9 mouse cellular contexts compared by ENCODE assay signal in the genomic region with DNA sequence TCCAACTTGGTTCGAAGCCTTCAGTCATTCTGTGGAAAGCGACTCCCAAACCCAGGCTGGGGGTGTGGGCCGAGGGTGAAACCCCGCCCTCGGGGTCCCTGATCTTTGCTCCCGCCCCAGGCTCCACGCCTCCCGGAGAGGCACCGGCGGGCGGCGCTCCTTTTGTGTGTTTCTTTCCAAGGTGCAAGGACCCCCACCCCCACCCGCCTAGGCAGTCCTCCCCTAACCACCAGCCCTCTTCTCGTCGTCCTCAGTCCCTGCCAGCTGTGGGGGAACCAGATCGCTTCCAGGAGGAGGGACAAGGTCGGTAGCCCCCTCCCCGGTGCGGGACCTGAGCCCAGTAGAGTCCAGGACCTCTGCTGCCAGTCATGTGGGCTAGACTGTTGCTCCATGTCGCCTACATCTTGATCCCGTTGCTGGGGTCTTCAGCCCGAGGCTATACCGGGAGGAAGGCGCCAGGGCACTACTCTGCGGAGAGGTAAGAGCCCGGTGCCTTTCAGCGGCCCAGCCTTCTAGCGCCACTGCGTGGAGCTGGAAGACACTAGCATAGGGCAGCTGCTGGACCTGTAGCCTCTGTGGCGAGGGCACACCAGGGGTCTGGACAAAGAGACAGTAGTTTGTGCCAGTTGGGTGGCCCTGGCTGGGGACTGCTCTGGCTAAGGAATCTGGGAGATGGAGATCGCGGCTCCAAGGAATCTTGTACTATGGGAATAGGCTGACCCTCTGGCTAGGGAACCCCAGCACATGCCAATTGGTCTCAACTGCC. TPM values are rescaled to one million over a fixed set of nuclear protein-coding genes. Genes with fewer than 3 reads are reported as not detected.
A peak's percentile ranks its signal among the peaks of the same experiment; 100 is the strongest.
DNase-seq lines count a peak whose midpoint lies in the region; ATAC-seq and TF ChIP-seq lines count a peak whose summit lies in the region.
"Had no signal": no experiment of that assay in that cellular context is flagged by ENCODE, and none has a peak within 500 bp of the region (broad histone marks: within the 10 kb centered on the region; RNA-seq: fewer than 3 reads in every experiment).

A gene (plus strand): TSS at position 108 of the 766 bp plus-strand sequence.

- peak within 1 kb of the TSS; percentile 96 for H3K4me2 ChIP-seq in heart, embryonic 11.5 days
- peak within 1 kb of the TSS; percentile 85 for H3K4me2 ChIP-seq in limb, embryonic 14.5 days (replicated peaks; ENCODE audit: low read depth, low read length, severe bottlenecking)
- peak within 1 kb of the TSS; percentile 90 for H3K4me2 ChIP-seq in midbrain, embryonic 15.5 days

- peaks cover 10% of the 10 kb centered on the region; the same call in 1 of the 2 replicates for H3K4me1 ChIP-seq in heart, embryonic 11.5 days (ENCODE audit: control insufficient read depth, insufficient read depth, low read length)
- H3K4me1 ChIP-seq in limb, embryonic 14.5 days (ENCODE audit: control insufficient read depth, insufficient read depth, low read length) = peaks cover 11% of the 10 kb centered on the region
- peaks cover 15% of the 10 kb centered on the region for H3K4me1 ChIP-seq in midbrain, embryonic 15.5 days

- 2% methylated on average over 32 of the region's 32 CpGs for WGBS in heart, embryonic 11.5 days (ENCODE audit: insufficient replicate concordance)
- 2% methylated on average over 32 of the region's 32 CpGs for WGBS in limb, embryonic 14.5 days
- WGBS in midbrain, embryonic 15.5 days = 1% methylated on average over 32 of the region's 32 CpGs

- H3K9ac ChIP-seq in heart, embryonic 11.5 days (ENCODE audit: low read depth, low read length) = peak within 1 kb of the TSS; percentile 73
- peak within 1 kb of the TSS; percentile 66 for H3K9ac ChIP-seq in limb, embryonic 14.5 days (ENCODE audit: low read depth, low read length, severe bottlenecking)
- H3K9ac ChIP-seq in midbrain, embryonic 15.5 days = peak within 1 kb of the TSS; percentile 42

- peaks cover 2% of the 10 kb centered on the region for H3K36me3 ChIP-seq in heart, embryonic 11.5 days (ENCODE audit: control insufficient read depth, insufficient read depth, low read length)
- peaks cover 22% of the 10 kb centered on the region for H3K36me3 ChIP-seq in limb, embryonic 14.5 days (ENCODE audit: control insufficient read depth, insufficient read depth, low read length)
- H3K36me3 ChIP-seq in midbrain, embryonic 15.5 days (replicated peaks) = peaks cover 11% of the 10 kb centered on the region; the same call in 1 of the 2 replicates

- TF ChIP-seq POLR2A in limb, embryonic 14.5 days (IDR thresholded peaks at IDR 0.05; ENCODE audit: borderline replicate concordance, extremely low read depth, insufficient read depth, insufficient read length) = no peak

- H3K27ac ChIP-seq in heart, embryonic 11.5 days (ENCODE audit: low read depth, low read length) = 0 out of 2 replicates have a peak within 1 kb of the TSS, but pooled peaks have one; percentile 15
- peak within 1 kb of the TSS; percentile 15 for H3K27ac ChIP-seq in limb, embryonic 14.5 days (replicated peaks; ENCODE audit: low read depth, low read length)
- 0 out of 2 replicates have a peak within 1 kb of the TSS, but pooled peaks have one; percentile 14 for H3K27ac ChIP-seq in midbrain, embryonic 15.5 days

- ATAC-seq in heart, embryonic 11.5 days (replicated peaks; ENCODE audit: insufficient number of reproducible peaks, low FRiP score, low TSS enrichment) = peak; percentile 73
- ATAC-seq in limb, embryonic 14.5 days (ENCODE audit: low FRiP score, low read depth) = peak; percentile 79
- peak; percentile 88 for ATAC-seq in midbrain, embryonic 15.5 days (replicated peaks)

- DNase-seq in right cerebral cortex, adult 2 months (ENCODE audit: low spot score in 2 of 2) = peak; percentile 25 to 30
- no peak for DNase-seq in right cerebral cortex, postnatal 36 days (ENCODE audit: low spot score in 2 of 2)
- peak; percentile 72 for DNase-seq in embryo, embryonic 9.5 days (ENCODE audit: extremely low spot score)
- peak; percentile 64 for DNase-seq in kidney, adult 9 months
- DNase-seq in limb, embryonic 14.5 days (ENCODE audit: low spot score) = peak; percentile 32
- DNase-seq in telencephalon, adult 2 months (ENCODE audit: low read depth, low spot score) = peak; percentile 6

- H3K27me3 ChIP-seq in heart, embryonic 11.5 days (ENCODE audit: control insufficient read depth, insufficient read depth, low read length) = peaks cover 8% of the 10 kb centered on the region
- H3K27me3 ChIP-seq in limb, embryonic 14.5 days (ENCODE audit: control insufficient read depth, insufficient read depth, low read length) = no peaks in the 10 kb centered on the region
- H3K27me3 ChIP-seq in midbrain, embryonic 15.5 days (replicated peaks) = no peaks in the 10 kb centered on the region
- H3K27me3 ChIP-seq: CH12.LX had no signal

- H3K9me3 ChIP-seq in heart, embryonic 11.5 days (replicated peaks; ENCODE audit: control insufficient read depth, low read length) = no peaks in the 10 kb centered on the region
- H3K9me3 ChIP-seq in limb, embryonic 14.5 days (ENCODE audit: control insufficient read depth, low read length) = no peaks in the 10 kb centered on the region
- H3K9me3 ChIP-seq in midbrain, embryonic 15.5 days = no peaks in the 10 kb centered on the region

- peak within 1 kb of the TSS; percentile 49 for H3K4me3 ChIP-seq in heart, embryonic 11.5 days (ENCODE audit: low read depth, low read length)
- H3K4me3 ChIP-seq in limb, embryonic 14.5 days (replicated peaks; ENCODE audit: low read length) = peak within 1 kb of the TSS; percentile 44
- peak within 1 kb of the TSS; percentile 41 for H3K4me3 ChIP-seq in midbrain, embryonic 15.5 days

RNA-seq across cellular contexts. Expression of the gene that starts here (rescaled TPM):
- 0.46 and 0.55 TPM in 2 replicates for polyA plus RNA-seq in heart, embryonic 11.5 days (2014; fragmentation: Nextera tagmentation; extraction: Ambion mirVana)
- polyA plus RNA-seq in limb, embryonic 14.5 days (2012; rRNA removed) = 7.0 and 10.2 TPM in 2 replicates
- 3.2 TPM in 2 replicates for polyA plus RNA-seq in limb, embryonic 14.5 days (2014; fragmentation: Nextera tagmentation; extraction: Ambion mirVana)
- 1.0 and 1.6 TPM in 2 replicates for polyA plus RNA-seq in midbrain, embryonic 15.5 days (2015; fragmentation: Nextera tagmentation; extraction: Ambion mirVana)

Comparison
In these comparisons a context has a peak if more than half of its experiments do, and no peak if none do; other contexts are left out.
1. DNase-seq: peak in right cerebral cortex, adult 2 months (2 of 2), embryo, embryonic 9.5 days (single experiment), kidney, adult 9 months (single experiment), limb, embryonic 14.5 days (single experiment) and telencephalon, adult 2 months (single experiment); none in right cerebral cortex, postnatal 36 days (0 of 2).
2. Peak in ATAC-seq, H3K4me3 ChIP-seq, H3K27ac ChIP-seq, H3K9ac ChIP-seq and H3K4me2 ChIP-seq in heart, embryonic 11.5 days; RNA of the gene not detected or under 1 TPM.
3. Peak in every context shown above with its lines, with median percentiles within 50 percentile points of each other: ATAC-seq, H3K27ac ChIP-seq, H3K4me2 ChIP-seq, H3K4me3 ChIP-seq and H3K9ac ChIP-seq.